Mouse (Mus musculus): ENCODE results near the gene Zbtb33. TPM values are rescaled to one million over a fixed set of nuclear protein-coding genes. Genes with fewer than 3 reads are reported as not detected.

Gene Zbtb33
- total RNA-seq, 1 experiment from 2014 or later, result 31.5 TPM

Other genes with a start within 250 kb of the Zbtb33 start
- gene Btg1-ps1, start 171.0 kb upstream of the Zbtb33 start, total RNA-seq (2017), result not detected in 2 replicates
- gene Btg1-ps2, start 146.7 kb upstream of the Zbtb33 start, total RNA-seq (2017), result not detected in 2 replicates
- gene Rhox10, start 123.3 kb upstream of the Zbtb33 start, total RNA-seq (2017), result not detected in 2 replicates
- not detected in 2 replicates for gene Rhox11, start 104.7 kb upstream of the Zbtb33 start, total RNA-seq (2017)
- gene Rhox12, start 78.9 kb upstream of the Zbtb33 start, total RNA-seq (2017), result not detected in 2 replicates
- not detected in 2 replicates for gene Rhox13, start 68.6 kb upstream of the Zbtb33 start, total RNA-seq (2017)
- gene Tmem255a, start 62.6 kb downstream of the Zbtb33 start, total RNA-seq (2017), result not detected in 2 replicates
- gene Atp1b4, start 126.4 kb downstream of the Zbtb33 start, total RNA-seq (2017), result not detected in 2 replicates